Mouse (Mus musculus) brain, embryonic 14.5 days (tissue): ENCODE measurements around the gene Gm39566.

ENCODE experiments used
- CTCF ChIP-seq: fragments of 200-500 bp; IDR thresholded peaks from 2 replicates; pipeline ENCODE4 v1.5.1; 2012; ENCODE audit warnings: inconsistent platforms, mild to moderate bottlenecking, moderate library complexity, borderline replicate concordance; ENCODE audit not compliant: insufficient read depth, insufficient read length; ENCODE audit errors: extremely low read depth
- POLR2A ChIP-seq: fragments of 200-500 bp; IDR thresholded peaks from 2 replicates; pipeline ENCODE4 v1.6.1; 2012; ENCODE audit warnings: mild to moderate bottlenecking, inconsistent platforms, borderline replicate concordance; ENCODE audit not compliant: poor library complexity, insufficient read depth, insufficient read length, severe bottlenecking; ENCODE audit errors: extremely low read depth

DNA sequence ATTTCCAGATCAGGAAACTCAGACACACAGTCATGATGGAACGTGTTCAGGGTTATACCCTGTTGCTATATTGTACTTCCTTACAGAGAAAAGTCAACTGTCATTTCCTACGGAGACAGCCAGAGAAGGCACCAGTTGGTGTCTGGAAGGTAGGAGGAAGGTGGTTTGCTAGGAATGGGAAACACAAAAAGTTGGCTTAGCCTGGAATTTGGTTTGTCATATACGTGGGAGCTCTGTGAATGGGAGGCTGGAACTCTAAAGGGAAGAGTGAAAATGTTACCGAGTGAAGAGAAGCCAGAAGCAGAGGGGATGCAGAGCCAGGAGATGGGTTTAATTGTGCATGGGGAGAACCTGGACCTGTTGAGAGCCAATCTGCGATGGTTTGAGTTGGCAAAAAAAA, 23.7 kb downstream of the Gm39566 start:
- TF ChIP-seq POLR2A: no peak
- TF ChIP-seq CTCF: no peak
